Mouse (Mus musculus): Measurements from ENCODE around the gene Bin2. TPM values are rescaled to one million over a fixed set of nuclear protein-coding genes. Genes with fewer than 3 reads are reported as not detected.
A peak's percentile ranks its signal among the peaks of the same experiment; 100 is the strongest.

Gene Bin2
- polyA plus RNA-seq, 1 experiment from 2014 or later, result 2.8 TPM

DNA sequence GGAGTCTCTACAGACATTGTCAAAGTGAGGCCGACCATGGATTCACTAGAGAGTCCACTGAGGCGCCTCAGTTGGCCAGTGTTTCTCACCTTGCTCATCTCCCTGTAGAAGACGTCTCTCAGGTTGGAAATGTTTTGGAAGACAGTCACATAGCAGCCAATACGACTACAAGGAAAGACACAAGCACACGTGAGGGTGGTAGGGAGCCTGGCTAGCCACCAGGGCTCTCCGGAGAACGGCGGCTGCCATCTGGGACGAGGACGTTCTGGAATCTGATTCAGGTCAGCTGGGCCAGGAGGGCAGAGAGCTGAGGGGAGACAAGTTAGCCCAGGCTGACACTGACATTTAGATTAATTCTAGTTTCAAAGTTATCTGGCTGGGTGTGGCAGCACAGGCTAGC lies 19.2 kb downstream of the Bin2 start:
- no peak for ATAC-seq (ENCODE audit: insufficient number of reproducible peaks, insufficient read depth, low FRiP score, low TSS enrichment, low read depth)
- 82% methylated on average over 10 of the region's 10 CpGs for WGBS
- H3K4me3 ChIP-seq (replicated peaks), result no peak overlapping the region

DNA sequence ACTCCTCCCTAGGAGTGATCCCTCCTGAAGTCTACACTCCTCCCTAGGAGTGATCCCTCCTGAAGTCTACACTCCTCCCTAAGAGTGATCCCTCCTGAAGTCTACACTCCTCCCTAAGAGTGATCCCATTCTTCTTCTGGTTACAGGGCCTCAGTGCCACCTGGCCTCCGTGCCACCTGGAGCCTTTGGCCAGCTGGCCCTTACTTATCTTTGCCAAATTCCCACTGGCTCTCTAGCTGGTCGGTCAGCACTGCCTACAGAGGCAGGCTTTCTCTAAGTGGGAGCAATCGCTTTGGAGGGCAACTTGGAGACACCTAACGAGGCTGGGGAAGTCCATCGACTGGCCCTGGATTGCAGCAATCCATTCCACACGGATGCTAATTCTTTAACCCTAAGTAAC lies 23.2 kb downstream of the Bin2 start:
- H3K4me1 ChIP-seq (replicated peaks), result no peaks in the 10 kb centered on the region
- no peak overlapping the region for H3K4me3 ChIP-seq (replicated peaks)
- no peaks in the 10 kb centered on the region for H3K36me3 ChIP-seq
- H3K4me2 ChIP-seq, result no peak overlapping the region
- no peaks in the 10 kb centered on the region for H3K9me3 ChIP-seq
- H3K27ac ChIP-seq, result no peak overlapping the region
- H3K27me3 ChIP-seq, result no peaks in the 10 kb centered on the region
- 69% methylated on average over 6 of the region's 6 CpGs for WGBS
- H3K9ac ChIP-seq (replicated peaks), result no peak overlapping the region
- no peak for ATAC-seq (ENCODE audit: insufficient number of reproducible peaks, insufficient read depth, low FRiP score, low TSS enrichment, low read depth)

More for the DNA sequence above, 19.2 kb downstream of the Bin2 start:
- no peak overlapping the region for H3K4me2 ChIP-seq
- no peaks in the 10 kb centered on the region for H3K27me3 ChIP-seq
- H3K27ac ChIP-seq, result no peak overlapping the region
- H3K9me3 ChIP-seq, result no peaks in the 10 kb centered on the region
- H3K4me1 ChIP-seq (replicated peaks), result no peaks in the 10 kb centered on the region
- no peaks in the 10 kb centered on the region for H3K36me3 ChIP-seq
- no peak overlapping the region for H3K9ac ChIP-seq (replicated peaks)

DNA sequence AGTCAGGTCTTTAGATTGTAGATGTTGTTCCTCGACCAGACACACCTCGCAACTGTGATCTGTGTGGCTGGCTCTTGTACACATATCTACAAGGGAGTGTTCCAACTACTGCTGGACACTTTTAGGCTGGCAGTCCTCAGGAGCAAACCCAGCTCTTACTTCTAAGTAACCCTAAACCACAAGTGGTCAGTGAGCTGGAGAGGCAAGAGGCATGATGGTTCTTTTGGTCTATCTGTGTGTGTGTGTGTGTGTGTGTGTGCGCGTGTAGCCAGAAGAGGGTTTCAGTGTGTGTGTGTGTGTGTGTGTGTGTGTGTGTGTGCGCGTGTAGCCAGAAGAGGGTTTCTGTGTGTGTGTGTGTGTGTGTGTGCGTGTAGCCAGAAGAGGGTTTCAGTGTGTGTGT lies 26.9 kb downstream of the Bin2 start:
- ATAC-seq (ENCODE audit: insufficient number of reproducible peaks, insufficient read depth, low FRiP score, low TSS enrichment, low read depth), result no peak
- Histone ChIP-seq H3K4me1 (replicated peaks) (peaks cover 4% of the 10 kb centered on the region; the same call in 1 of the 2 replicates), H3K4me2 (no peak overlapping the region)

DNA sequence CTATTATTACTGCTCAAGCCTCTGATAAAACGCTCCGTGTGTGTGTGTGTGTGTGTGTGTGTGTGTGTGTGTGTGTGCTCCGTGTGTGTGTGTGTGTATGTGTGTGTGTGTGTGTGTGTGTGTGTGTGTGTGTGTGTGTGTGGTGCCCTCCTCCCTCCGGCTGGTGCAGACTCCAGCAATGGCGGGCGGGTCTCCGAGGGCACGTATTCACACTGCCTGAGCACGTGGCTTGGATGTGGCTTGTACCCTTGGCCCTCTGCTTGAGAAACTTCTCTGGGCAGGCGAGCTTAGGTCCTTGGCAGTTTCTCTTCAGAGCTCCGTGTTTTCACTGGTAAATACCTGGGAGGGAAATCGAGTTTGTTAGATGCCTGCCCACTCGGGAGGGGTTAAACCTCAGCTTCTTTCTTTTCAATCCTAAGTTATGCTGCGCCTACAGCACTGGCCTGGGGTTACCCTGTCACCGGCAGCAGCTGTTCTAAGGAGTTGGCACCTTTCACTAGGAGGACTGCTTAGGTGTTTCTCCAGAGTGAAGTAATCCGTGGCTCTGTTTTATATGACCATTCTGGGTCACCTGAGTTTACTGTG lies 28.0 kb downstream of the Bin2 start:
- Histone ChIP-seq H3K27ac (no peak overlapping the region), H3K4me2 (no peak overlapping the region), H3K9ac (replicated peaks) (no peak overlapping the region), H3K27me3 (peaks cover 43% of the 10 kb centered on the region), H3K9me3 (no peaks in the 10 kb centered on the region), H3K4me1 (replicated peaks) (peaks cover 15% of the 10 kb centered on the region), H3K4me3 (replicated peaks) (no peak overlapping the region), H3K36me3 (no peaks in the 10 kb centered on the region)
- ATAC-seq (ENCODE audit: insufficient number of reproducible peaks, insufficient read depth, low FRiP score, low TSS enrichment, low read depth), result no peak
- WGBS, result 69% methylated on average over 16 of the region's 16 CpGs

More for the DNA sequence above, 26.9 kb downstream of the Bin2 start:
- Histone ChIP-seq H3K36me3 (no peaks in the 10 kb centered on the region), H3K9me3 (no peaks in the 10 kb centered on the region), H3K27ac (no peak overlapping the region), H3K4me3 (replicated peaks) (no peak overlapping the region), H3K27me3 (peaks cover 31% of the 10 kb centered on the region), H3K9ac (replicated peaks) (no peak overlapping the region)
- 92% methylated on average over 7 of the region's 7 CpGs for WGBS

DNA sequence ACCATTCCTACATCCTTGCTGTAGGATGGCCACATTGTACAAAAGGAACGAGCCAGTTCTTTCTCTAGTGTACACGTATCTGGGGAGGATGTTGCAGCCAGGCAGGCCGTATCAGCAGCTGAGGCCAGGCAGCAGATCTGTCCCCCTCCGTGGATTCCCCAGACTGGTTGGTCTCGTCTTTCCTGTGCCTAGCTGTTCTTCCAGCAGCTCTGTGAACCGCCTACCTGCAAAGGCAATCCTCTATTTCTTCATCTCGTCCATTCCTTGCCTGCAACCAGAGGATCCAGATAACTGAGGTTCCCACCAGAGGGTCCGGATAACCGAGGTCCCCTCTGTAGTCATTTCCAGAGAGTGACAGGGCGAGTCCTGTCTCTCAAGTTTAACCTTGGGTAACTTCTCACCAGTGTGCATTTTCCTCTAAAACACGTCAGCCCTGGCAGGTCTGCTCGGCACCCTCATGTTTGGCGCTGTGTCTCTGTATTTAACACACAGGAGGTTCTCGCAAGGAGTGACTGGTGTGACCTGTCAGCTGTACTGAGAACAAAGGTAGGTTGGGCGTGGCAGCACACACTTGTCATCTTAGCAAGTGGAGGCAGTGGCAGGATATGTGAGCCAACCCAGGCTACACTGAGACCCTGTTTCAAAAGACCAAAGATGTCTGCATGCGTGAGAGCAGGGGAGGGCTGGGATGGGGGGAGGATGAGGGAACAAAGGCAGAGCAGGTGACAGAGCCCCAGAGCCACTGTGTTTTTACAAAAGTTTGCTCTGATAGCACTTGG lies 29.2 kb downstream of the Bin2 start:
- no peak overlapping the region for H3K4me2 ChIP-seq
- peaks cover 54% of the 10 kb centered on the region for H3K27me3 ChIP-seq
- H3K36me3 ChIP-seq, result no peaks in the 10 kb centered on the region
- no peak overlapping the region for H3K9ac ChIP-seq (replicated peaks)
- WGBS, result 73% methylated on average over 16 of the region's 16 CpGs
- peaks cover 24% of the 10 kb centered on the region for H3K4me1 ChIP-seq (replicated peaks)
- no peak for ATAC-seq (ENCODE audit: insufficient number of reproducible peaks, insufficient read depth, low FRiP score, low TSS enrichment, low read depth)
- no peak overlapping the region for H3K27ac ChIP-seq
- H3K9me3 ChIP-seq, result no peaks in the 10 kb centered on the region
- H3K4me3 ChIP-seq (replicated peaks), result no peak overlapping the region

DNA sequence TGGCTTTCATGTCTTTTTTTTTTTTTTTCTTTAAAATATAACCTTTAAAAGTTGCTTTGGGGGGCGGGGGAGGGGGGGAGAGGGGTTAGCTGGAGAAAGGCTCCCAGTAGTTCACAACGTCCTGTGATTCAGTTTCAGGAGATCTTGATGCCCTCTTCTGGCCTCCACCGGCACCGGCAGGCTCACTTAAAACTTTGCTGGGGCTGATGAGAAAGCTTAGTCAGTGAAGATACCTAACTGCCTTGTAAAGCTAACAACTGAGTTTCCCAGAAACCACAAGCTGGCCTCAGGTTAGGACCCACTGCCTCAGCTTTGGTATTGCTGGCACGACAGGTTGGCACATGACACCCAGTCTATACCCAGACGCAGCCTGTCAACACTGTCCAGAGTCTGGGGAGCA lies 31.7 kb downstream of the Bin2 start:
- Histone ChIP-seq H3K9me3 (no peaks in the 10 kb centered on the region), H3K36me3 (no peaks in the 10 kb centered on the region), H3K27ac (no peak overlapping the region), H3K9ac (replicated peaks) (no peak overlapping the region), H3K4me2 (peak overlapping the region; percentile 97; the same call in 1 of the 2 replicates), H3K27me3 (peaks cover 76% of the 10 kb centered on the region), H3K4me3 (replicated peaks) (0 out of 2 replicates have a peak overlapping the region, but pooled peaks have one; percentile 57), H3K4me1 (replicated peaks) (peaks cover 26% of the 10 kb centered on the region)
- ATAC-seq (ENCODE audit: insufficient number of reproducible peaks, insufficient read depth, low FRiP score, low TSS enrichment, low read depth), result no peak
- WGBS, result 22% methylated on average over 6 of the region's 6 CpGs

DNA sequence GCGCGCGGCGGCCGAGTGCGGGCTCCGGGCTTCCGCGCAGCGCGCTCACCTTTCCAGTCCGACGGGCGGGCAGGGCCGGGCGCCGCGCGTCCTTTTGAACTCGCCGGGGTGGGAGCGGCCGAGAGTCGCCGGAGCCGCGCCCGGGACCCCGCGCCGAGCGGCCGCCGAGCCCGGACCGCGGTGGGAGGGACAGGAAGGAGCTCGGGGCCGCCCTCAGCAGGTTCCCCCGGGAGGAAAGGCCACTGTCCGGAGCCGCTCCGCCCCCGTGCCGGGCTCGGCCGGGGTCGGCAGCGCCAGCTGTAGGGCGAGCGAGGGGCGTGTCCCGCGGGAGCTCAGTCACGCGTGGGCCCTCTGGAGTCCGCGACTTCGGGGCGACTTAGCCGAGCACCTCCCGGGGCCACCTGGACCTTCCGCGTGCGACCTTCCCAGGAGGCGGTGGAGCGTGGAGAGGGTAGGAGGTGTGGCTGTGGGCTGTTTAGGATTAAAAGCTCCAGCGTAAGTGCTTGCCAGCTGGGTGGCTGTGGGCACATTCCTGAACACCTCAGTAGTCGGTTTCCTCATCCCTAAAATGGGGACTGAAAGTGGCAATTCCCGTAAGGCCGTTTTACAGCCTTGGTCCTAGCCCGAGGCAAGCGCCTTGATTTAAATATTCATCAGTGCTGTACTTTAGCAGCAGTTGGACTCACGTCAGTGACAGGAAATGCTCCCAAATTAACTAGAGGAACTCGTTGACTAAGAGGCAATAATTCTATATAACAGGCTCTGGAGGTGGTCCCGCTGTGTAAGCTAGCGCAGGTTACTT lies 32.5 kb downstream of the Bin2 start, which contains the start of gene Smagp:
Smagp (minus strand) TSS at position 241 of the 802 bp plus-strand sequence.
- no peaks in the 10 kb centered on the region for H3K9me3 ChIP-seq
- H3K4me2 ChIP-seq, result peak within 1 kb of the TSS; percentile 97
- peak within 1 kb of the TSS; percentile 56 for H3K9ac ChIP-seq (replicated peaks)
- under 1% methylated on average over 73 of the region's 77 CpGs for WGBS
- H3K4me1 ChIP-seq (replicated peaks), result peaks cover 26% of the 10 kb centered on the region
- no peak within 1 kb of the TSS for H3K27ac ChIP-seq
- H3K36me3 ChIP-seq, result no peaks in the 10 kb centered on the region
- peaks cover 78% of the 10 kb centered on the region for H3K27me3 ChIP-seq
- H3K4me3 ChIP-seq (replicated peaks), result peak within 1 kb of the TSS; percentile 57
- no peak for ATAC-seq (ENCODE audit: insufficient number of reproducible peaks, insufficient read depth, low FRiP score, low TSS enrichment, low read depth)

DNA sequence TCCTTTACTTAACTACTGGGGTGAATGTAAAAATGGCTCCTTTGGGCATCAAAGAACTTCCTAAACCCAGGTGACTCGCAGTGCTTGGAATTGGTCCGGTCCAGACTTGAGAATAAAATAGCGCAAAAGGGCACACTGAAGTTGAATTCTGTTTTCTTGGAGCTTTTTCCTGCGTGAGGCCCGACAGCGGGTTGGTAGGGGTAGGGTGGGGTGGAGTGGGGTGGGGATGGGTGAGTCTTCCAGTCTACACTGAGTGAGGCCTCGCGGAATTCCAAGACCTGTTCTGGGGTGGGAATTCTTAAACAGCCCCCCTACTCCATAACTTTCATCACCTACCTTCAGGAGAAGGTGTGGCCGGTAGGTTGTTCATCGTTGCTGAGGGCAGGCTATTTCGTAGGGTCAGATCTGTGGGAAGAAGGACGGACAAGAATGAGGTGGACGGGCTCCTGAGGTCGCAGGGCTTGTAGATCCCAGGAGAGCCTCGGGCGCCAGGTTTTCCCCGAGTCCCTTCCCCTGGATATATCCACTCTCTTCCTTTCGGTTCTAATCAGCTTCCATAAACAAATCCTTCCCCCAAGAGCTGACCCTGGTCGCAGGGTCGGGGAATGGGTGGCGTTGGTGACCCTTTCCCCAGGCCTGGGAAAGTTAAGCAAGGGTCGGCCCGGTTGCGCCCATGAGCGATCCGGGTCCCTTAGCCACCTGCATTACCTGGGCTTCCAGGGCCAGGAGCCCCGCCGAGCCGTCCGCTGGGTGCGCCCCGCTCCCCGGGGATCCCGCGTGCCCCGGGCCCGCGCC lies 33.3 kb downstream of the Bin2 start:
- peak overlapping the region; percentile 56 for H3K9ac ChIP-seq (replicated peaks)
- H3K27ac ChIP-seq, result no peak overlapping the region
- peaks cover 78% of the 10 kb centered on the region for H3K27me3 ChIP-seq
- H3K4me3 ChIP-seq (replicated peaks), result peak overlapping the region; percentile 57
- WGBS, result 2% methylated on average over 38 of the region's 38 CpGs
- no peak for ATAC-seq (ENCODE audit: insufficient number of reproducible peaks, insufficient read depth, low FRiP score, low TSS enrichment, low read depth)
- H3K4me2 ChIP-seq, result peak overlapping the region; percentile 97
- H3K9me3 ChIP-seq, result no peaks in the 10 kb centered on the region
- peaks cover 25% of the 10 kb centered on the region for H3K4me1 ChIP-seq (replicated peaks)
- no peaks in the 10 kb centered on the region for H3K36me3 ChIP-seq

DNA sequence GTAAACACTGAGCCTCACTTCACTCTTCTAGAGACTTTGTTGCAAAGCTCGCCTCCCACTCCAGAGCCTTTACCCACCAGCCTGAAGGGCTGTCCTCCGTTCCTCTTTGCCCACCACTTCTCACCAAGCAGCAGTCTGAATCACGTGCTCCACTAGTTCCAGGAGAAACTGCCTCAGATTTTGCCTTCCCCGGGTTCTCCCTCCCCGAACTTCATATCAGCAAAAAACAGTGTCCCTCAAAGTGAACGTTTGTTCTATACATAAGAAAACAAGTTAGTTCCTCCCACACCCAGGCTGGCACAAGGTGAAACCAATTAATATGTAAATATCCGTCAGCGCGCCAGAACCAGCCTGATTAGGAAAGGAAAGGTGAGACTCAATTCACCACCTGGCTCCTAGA lies 34.1 kb downstream of the Bin2 start:
- Histone ChIP-seq H3K36me3 (no peaks in the 10 kb centered on the region), H3K4me2 (no peak overlapping the region; the same call in 1 of the 2 replicates), H3K9ac (replicated peaks) (no peak overlapping the region), H3K4me3 (replicated peaks) (no peak overlapping the region), H3K9me3 (no peaks in the 10 kb centered on the region), H3K27ac (no peak overlapping the region), H3K4me1 (replicated peaks) (peaks cover 22% of the 10 kb centered on the region), H3K27me3 (peaks cover 72% of the 10 kb centered on the region)
- no peak for ATAC-seq (ENCODE audit: insufficient number of reproducible peaks, insufficient read depth, low FRiP score, low TSS enrichment, low read depth)
- 7% methylated on average over 9 of the region's 9 CpGs for WGBS

DNA sequence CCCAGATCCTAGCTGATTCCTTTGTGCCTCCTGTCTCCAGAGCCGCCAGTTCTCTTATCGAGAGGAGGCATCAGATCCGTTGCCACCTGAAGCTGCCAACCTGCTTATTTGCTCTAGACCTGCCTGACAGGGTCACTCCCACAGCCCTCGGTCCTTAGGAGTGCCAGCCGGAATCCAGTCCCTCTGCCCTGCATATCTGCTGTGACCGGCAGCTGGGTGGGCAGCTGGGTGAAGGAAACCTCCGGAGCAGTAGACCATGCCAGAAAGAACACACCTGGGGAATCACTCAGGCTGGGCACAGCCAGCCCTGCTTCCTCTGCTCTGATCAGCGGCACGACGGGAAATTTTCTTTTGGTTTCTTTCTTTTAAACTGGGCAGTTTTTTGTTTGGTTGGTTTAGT lies 36.0 kb downstream of the Bin2 start:
- H3K4me1 ChIP-seq (replicated peaks), result peaks cover 25% of the 10 kb centered on the region
- WGBS, result 83% methylated on average over 10 of the region's 10 CpGs
- no peak overlapping the region for H3K9ac ChIP-seq (replicated peaks)
- H3K4me2 ChIP-seq, result no peak overlapping the region
- H3K4me3 ChIP-seq (replicated peaks), result no peak overlapping the region
- no peaks in the 10 kb centered on the region for H3K36me3 ChIP-seq
- H3K27me3 ChIP-seq, result peaks cover 60% of the 10 kb centered on the region
- H3K27ac ChIP-seq, result no peak overlapping the region
- ATAC-seq (ENCODE audit: insufficient number of reproducible peaks, insufficient read depth, low FRiP score, low TSS enrichment, low read depth), result no peak
- no peaks in the 10 kb centered on the region for H3K9me3 ChIP-seq

Data from limb, embryonic 12.5 days (tissue).